Comparison of ENCODE assay signal across 19 mouse cellular contexts in genomic region chr13:98945381-98945780, GRCm38 (mm10). TPM values are rescaled to one million over a fixed set of nuclear protein-coding genes. Genes with fewer than 3 reads are reported as not detected.
DNase-seq lines count a peak whose midpoint lies in the region; ATAC-seq and TF ChIP-seq lines count a peak whose summit lies in the region.
"Had no signal": no experiment of that assay in that cellular context is flagged by ENCODE, and none has a peak within 500 bp of the region (broad histone marks: within the 10 kb centered on the region; RNA-seq: fewer than 3 reads in every experiment).

No protein-coding gene starts in this region.

- no peak overlapping the region for H3K4me3 ChIP-seq in kidney, postnatal 0 days (replicated peaks; ENCODE audit: low read depth, low read length)
- no peak overlapping the region for H3K4me3 ChIP-seq in liver, postnatal 0 days (ENCODE audit: low read depth, low read length)
- H3K4me3 ChIP-seq in midbrain, postnatal 0 days (ENCODE audit: low read depth, low read length), result no peak overlapping the region
- H3K4me3 ChIP-seq: embryonic facial prominence, embryonic 13.5 days; neural tube, embryonic 13.5 days had no signal

- H3K36me3 ChIP-seq in kidney, postnatal 0 days (ENCODE audit: insufficient read depth, low read length), result no peaks in the 10 kb centered on the region
- no peaks in the 10 kb centered on the region for H3K36me3 ChIP-seq in liver, postnatal 0 days (replicated peaks; ENCODE audit: insufficient read depth, low read length)
- no peaks in the 10 kb centered on the region for H3K36me3 ChIP-seq in midbrain, postnatal 0 days (ENCODE audit: insufficient read depth, low read length)
- H3K36me3 ChIP-seq: embryonic facial prominence, embryonic 13.5 days; heart, embryonic 15.5 days; neural tube, embryonic 13.5 days had no signal

- no peaks in the 10 kb centered on the region for H3K9me3 ChIP-seq in kidney, postnatal 0 days (replicated peaks; ENCODE audit: low read length)
- no peaks in the 10 kb centered on the region for H3K9me3 ChIP-seq in liver, postnatal 0 days (ENCODE audit: low read length)
- no peaks in the 10 kb centered on the region for H3K9me3 ChIP-seq in midbrain, postnatal 0 days (ENCODE audit: low read length)
- H3K9me3 ChIP-seq: embryonic facial prominence, embryonic 13.5 days; heart, embryonic 15.5 days; neural tube, embryonic 13.5 days had no signal

- TF ChIP-seq CTCF in kidney, postnatal 0 days (IDR thresholded peaks at IDR 0.05; ENCODE audit: low read depth), result no peak
- no peak for TF ChIP-seq CTCF in liver, postnatal 0 days (IDR thresholded peaks at IDR 0.05; ENCODE audit: low read depth)
- no peak for TF ChIP-seq CTCF in midbrain, postnatal 0 days (IDR thresholded peaks at IDR 0.05)

- no peaks in the 10 kb centered on the region for H3K27me3 ChIP-seq in kidney, postnatal 0 days (ENCODE audit: insufficient read depth, low read length)
- no peaks in the 10 kb centered on the region for H3K27me3 ChIP-seq in liver, postnatal 0 days (ENCODE audit: insufficient read depth, low read length)
- H3K27me3 ChIP-seq in midbrain, postnatal 0 days (ENCODE audit: insufficient read depth, low read length), result no peaks in the 10 kb centered on the region
- H3K27me3 ChIP-seq: embryonic facial prominence, embryonic 13.5 days; heart, embryonic 15.5 days; neural tube, embryonic 13.5 days had no signal

- TF ChIP-seq EP300 in liver, postnatal 0 days (IDR thresholded peaks at IDR 0.05; ENCODE audit: low read depth), result no peak

- H3K27ac ChIP-seq in kidney, postnatal 0 days, result peak overlapping the region; percentile 74
- peak overlapping the region; percentile 80 for H3K27ac ChIP-seq in liver, postnatal 0 days (ENCODE audit: low read depth)
- no peak overlapping the region for H3K27ac ChIP-seq in midbrain, postnatal 0 days (ENCODE audit: low read depth, low read length)
- H3K27ac ChIP-seq: embryonic facial prominence, embryonic 13.5 days; heart, embryonic 15.5 days; hindbrain, embryonic 14.5 days; neural tube, embryonic 13.5 days had no signal

- intact Hi-C loops in heart, postnatal 25 days (cut with DNase I), result no loop called here

- peaks cover 8% of the 10 kb centered on the region for H3K4me1 ChIP-seq in kidney, postnatal 0 days (replicated peaks; ENCODE audit: insufficient read depth, low read length)
- peaks cover 26% of the 10 kb centered on the region for H3K4me1 ChIP-seq in liver, postnatal 0 days (ENCODE audit: insufficient read depth)
- no peaks in the 10 kb centered on the region for H3K4me1 ChIP-seq in midbrain, postnatal 0 days (ENCODE audit: insufficient read depth, low read length)
- H3K4me1 ChIP-seq: heart, embryonic 15.5 days had no signal

- H3K4me2 ChIP-seq in kidney, postnatal 0 days (ENCODE audit: low read length), result no peak overlapping the region
- H3K4me2 ChIP-seq in liver, postnatal 0 days (ENCODE audit: low read depth, low read length), result peak overlapping the region; percentile 57
- no peak overlapping the region for H3K4me2 ChIP-seq in midbrain, postnatal 0 days (ENCODE audit: low read depth, low read length, poor library complexity, severe bottlenecking)
- H3K4me2 ChIP-seq: embryonic facial prominence, embryonic 13.5 days; heart, embryonic 15.5 days; hindbrain, embryonic 14.5 days; neural tube, embryonic 13.5 days had no signal

- no peak for ATAC-seq in kidney, postnatal 0 days (replicated peaks; ENCODE audit: low FRiP score, low read depth)
- no peak for ATAC-seq in liver, postnatal 0 days
- no peak for ATAC-seq in midbrain, postnatal 0 days (ENCODE audit: low FRiP score)

- 51% methylated on average over 4 of the region's 4 CpGs for WGBS in kidney, postnatal 0 days
- WGBS in liver, postnatal 0 days (ENCODE audit: insufficient replicate concordance), result 87% methylated on average over 4 of the region's 4 CpGs
- 87% methylated on average over 4 of the region's 4 CpGs for WGBS in midbrain, postnatal 0 days

- H3K9ac ChIP-seq in kidney, postnatal 0 days (ENCODE audit: low read depth, low read length), result no peak overlapping the region
- 0 out of 2 replicates have a peak overlapping the region, but pooled peaks have one; percentile 43 for H3K9ac ChIP-seq in liver, postnatal 0 days (replicated peaks)
- H3K9ac ChIP-seq in midbrain, postnatal 0 days (replicated peaks; ENCODE audit: low read length, poor library complexity, severe bottlenecking), result no peak overlapping the region
- H3K9ac ChIP-seq: embryonic facial prominence, embryonic 13.5 days; heart, embryonic 15.5 days; hindbrain, embryonic 14.5 days; neural tube, embryonic 13.5 days had no signal

- DNase-seq in heart, adult 11 months, result peak; percentile 78
- no peak for DNase-seq in heart, postnatal 25 days (ENCODE audit: low spot score)
- peak; percentile 50 to 64 for DNase-seq in B cell, adult 2 months
- no peak for DNase-seq in kidney, postnatal 0 days (ENCODE audit: low spot score)
- DNase-seq in liver, postnatal 0 days, result no peak
- DNase-seq in midbrain, postnatal 0 days (ENCODE audit: low spot score), result no peak
- no peak for DNase-seq in urinary bladder, adult 2 months (ENCODE audit: low spot score)
- no peak for DNase-seq in cerebellum, adult 9-10 months
- DNase-seq: adrenal gland, adult 2 months; cerebellum, adult 2 months had no signal

RNA-seq across cellular contexts. Expression of gene Tnpo1, which starts 19.2 kb away (rescaled TPM):
- total RNA-seq in heart, postnatal 25 days (2021), result 10 to 100 TPM; 73.0 to 73.3 TPM
- polyA plus RNA-seq in kidney, postnatal 0 days (2015; fragmentation: Nextera tagmentation; extraction: Ambion mirVana), result 37.8 and 39.0 TPM in 2 replicates
- 9.6 and 14.0 TPM in 2 replicates for polyA plus RNA-seq in liver, postnatal 0 days (2015; fragmentation: Nextera tagmentation; extraction: Ambion mirVana)
- total RNA-seq in midbrain, postnatal 0 days (2014; rRNA removed), result 78.8 and 85.8 TPM in 2 replicates
- polyA plus RNA-seq in midbrain, postnatal 0 days (2015; fragmentation: Nextera tagmentation; extraction: Ambion mirVana), result 16.6 and 20.1 TPM in 2 replicates
- 31.0 and 31.3 TPM in 2 replicates for polyA plus RNA-seq in urinary bladder, adult 2 months (2012; rRNA removed)

RNA-seq across cellular contexts. Expression of gene 1700024P04Rik, which starts 39.0 kb away (rescaled TPM):
- not detected for total RNA-seq in heart, postnatal 25 days (2021)
- polyA plus RNA-seq in kidney, postnatal 0 days (2015; fragmentation: Nextera tagmentation; extraction: Ambion mirVana), result not detected in 2 replicates
- not detected in 2 replicates for polyA plus RNA-seq in liver, postnatal 0 days (2015; fragmentation: Nextera tagmentation; extraction: Ambion mirVana)
- not detected in 2 replicates for total RNA-seq in midbrain, postnatal 0 days (2014; rRNA removed)
- not detected in 2 replicates for polyA plus RNA-seq in midbrain, postnatal 0 days (2015; fragmentation: Nextera tagmentation; extraction: Ambion mirVana)
- polyA plus RNA-seq in urinary bladder, adult 2 months (2012; rRNA removed), result not detected in 2 replicates
- total RNA-seq: adrenal gland, adult 2 months; monocyte, adult 5-6 weeks had no signal
- polyA plus RNA-seq: adrenal gland, adult 2 months; cerebellum, adult 2 months; cortical plate, adult 2 months; embryonic facial prominence, embryonic 13.5 days; forebrain, embryonic 11.5 days; heart, embryonic 15.5 days; hindbrain, embryonic 14.5 days; limb, embryonic 11.5 days; lung, postnatal 0 days; neural tube, embryonic 13.5 days had no signal

Comparison
In these comparisons a context has a peak if more than half of its experiments do, and no peak if none do; other contexts are left out.
1. DNase-seq: peak in heart, adult 11 months (single experiment) and B cell, adult 2 months (2 of 2); none in heart, postnatal 25 days (single experiment), kidney, postnatal 0 days (single experiment), liver, postnatal 0 days (single experiment), midbrain, postnatal 0 days (single experiment), urinary bladder, adult 2 months (single experiment) and cerebellum, adult 9-10 months (single experiment).